In genomic region chr8:12399421-12400205, GRCm38 (mm10) we compare ENCODE assay signal across 15 mouse cellular contexts. TPM values are rescaled to one million over a fixed set of nuclear protein-coding genes. Genes with fewer than 3 reads are reported as not detected.
A peak's percentile ranks its signal among the peaks of the same experiment; 100 is the strongest.
DNase-seq lines count a peak whose midpoint lies in the region; ATAC-seq and TF ChIP-seq lines count a peak whose summit lies in the region.
"Had no signal": no experiment of that assay in that cellular context is flagged by ENCODE, and none has a peak within 500 bp of the region (broad histone marks: within the 10 kb centered on the region; RNA-seq: fewer than 3 reads in every experiment).

No protein-coding gene starts in this region.

- no peak for TF ChIP-seq POLR2A in brain, embryonic 14.5 days (IDR thresholded peaks at IDR 0.05; ENCODE audit: borderline replicate concordance, extremely low read depth, insufficient read depth, insufficient read length, poor library complexity, severe bottlenecking)
- TF ChIP-seq POLR2A in lung, adult 2 months (IDR thresholded peaks at IDR 0.05; ENCODE audit: borderline replicate concordance, extremely low read depth, low read depth, low read length), result no peak

- H3K4me2 ChIP-seq in embryonic facial prominence, embryonic 11.5 days (ENCODE audit: low read depth, low read length), result peak overlapping the region; percentile 1; the same call in 1 of the 2 replicates
- H3K4me2 ChIP-seq in hindbrain, embryonic 13.5 days, result peak overlapping the region; percentile 55
- H3K4me2 ChIP-seq in midbrain, postnatal 0 days (ENCODE audit: low read depth, low read length, poor library complexity, severe bottlenecking), result peak overlapping the region; percentile 38
- H3K4me2 ChIP-seq in lung, postnatal 0 days (replicated peaks; ENCODE audit: low read depth, low read length), result no peak overlapping the region

- peaks cover 67% of the 10 kb centered on the region for H3K27me3 ChIP-seq in embryonic facial prominence, embryonic 11.5 days (ENCODE audit: control insufficient read depth, insufficient read depth, low read length)
- H3K27me3 ChIP-seq in hindbrain, embryonic 13.5 days, result peaks cover 90% of the 10 kb centered on the region
- H3K27me3 ChIP-seq in midbrain, postnatal 0 days (ENCODE audit: insufficient read depth, low read length), result peaks cover 50% of the 10 kb centered on the region
- peaks cover 84% of the 10 kb centered on the region for H3K27me3 ChIP-seq in lung, postnatal 0 days (replicated peaks; ENCODE audit: insufficient read depth, low read length)

- TF ChIP-seq EP300 in lung, postnatal 0 days (IDR thresholded peaks at IDR 0.05), result no peak

- TF ChIP-seq CTCF in brain, embryonic 14.5 days (IDR thresholded peaks at IDR 0.05; ENCODE audit: borderline replicate concordance, extremely low read depth, insufficient read depth, insufficient read length), result no peak
- no peak for TF ChIP-seq CTCF in midbrain, postnatal 0 days (IDR thresholded peaks at IDR 0.05)
- no peak for TF ChIP-seq CTCF in lung, adult 2 months (IDR thresholded peaks at IDR 0.05; ENCODE audit: insufficient read depth, low read length)
- TF ChIP-seq CTCF in lung, postnatal 0 days (IDR thresholded peaks at IDR 0.05), result no peak

- peak overlapping the region; percentile 6; the same call in 1 of the 2 replicates for H3K4me3 ChIP-seq in embryonic facial prominence, embryonic 11.5 days (ENCODE audit: low read depth, low read length)
- peak overlapping the region; percentile 32 for H3K4me3 ChIP-seq in hindbrain, embryonic 13.5 days
- peak overlapping the region; percentile 20 for H3K4me3 ChIP-seq in midbrain, postnatal 0 days (ENCODE audit: low read depth, low read length)
- no peak overlapping the region for H3K4me3 ChIP-seq in lung, adult 2 months (replicated peaks; ENCODE audit: extremely low read depth, low read depth, low read length)
- no peak overlapping the region for H3K4me3 ChIP-seq in lung, postnatal 0 days (ENCODE audit: low read depth, low read length)
- H3K4me3 ChIP-seq: embryonic facial prominence, embryonic 12.5 days had no signal

- no peaks in the 10 kb centered on the region for H3K36me3 ChIP-seq in embryonic facial prominence, embryonic 11.5 days (replicated peaks; ENCODE audit: control insufficient read depth, insufficient read depth, low read depth, low read length)
- H3K36me3 ChIP-seq in hindbrain, embryonic 13.5 days, result no peaks in the 10 kb centered on the region
- no peaks in the 10 kb centered on the region for H3K36me3 ChIP-seq in midbrain, postnatal 0 days (ENCODE audit: insufficient read depth, low read length)
- H3K36me3 ChIP-seq in lung, postnatal 0 days (ENCODE audit: insufficient read depth, low read length), result no peaks in the 10 kb centered on the region
- H3K36me3 ChIP-seq: embryonic facial prominence, embryonic 12.5 days had no signal

- no peak for ATAC-seq in embryonic facial prominence, embryonic 11.5 days (replicated peaks; ENCODE audit: insufficient number of reproducible peaks, low FRiP score, low TSS enrichment, low read depth)
- no peak for ATAC-seq in hindbrain, embryonic 13.5 days (ENCODE audit: low FRiP score)
- ATAC-seq in midbrain, postnatal 0 days (ENCODE audit: low FRiP score), result no peak
- ATAC-seq in lung, postnatal 0 days, result no peak

- 0% methylated on average over 5 of the region's 5 CpGs for WGBS in embryonic facial prominence, embryonic 11.5 days
- WGBS in hindbrain, embryonic 13.5 days, result 8% methylated on average over 5 of the region's 5 CpGs
- WGBS in midbrain, postnatal 0 days, result 21% methylated on average over 5 of the region's 5 CpGs
- WGBS in lung, adult 2 months, result 3% methylated on average over 5 of the region's 5 CpGs
- 7% methylated on average over 5 of the region's 5 CpGs for whole genome bisulfite sequencing in lung, postnatal 0 days

- H3K9me3 ChIP-seq in embryonic facial prominence, embryonic 11.5 days (replicated peaks; ENCODE audit: control insufficient read depth, low read length), result no peaks in the 10 kb centered on the region
- no peaks in the 10 kb centered on the region for H3K9me3 ChIP-seq in hindbrain, embryonic 13.5 days
- no peaks in the 10 kb centered on the region for H3K9me3 ChIP-seq in midbrain, postnatal 0 days (ENCODE audit: low read length)
- no peaks in the 10 kb centered on the region for H3K9me3 ChIP-seq in lung, postnatal 0 days (ENCODE audit: low read length)
- H3K9me3 ChIP-seq: embryonic facial prominence, embryonic 12.5 days had no signal

- no peak overlapping the region for H3K27ac ChIP-seq in embryonic facial prominence, embryonic 11.5 days (replicated peaks; ENCODE audit: low read depth, low read length)
- peak overlapping the region; percentile 84 for H3K27ac ChIP-seq in hindbrain, embryonic 13.5 days
- H3K27ac ChIP-seq in midbrain, postnatal 0 days (ENCODE audit: low read depth, low read length), result no peak overlapping the region
- no peak overlapping the region for H3K27ac ChIP-seq in lung, postnatal 0 days (ENCODE audit: low read length)
- H3K27ac ChIP-seq: embryonic facial prominence, embryonic 12.5 days had no signal

- H3K4me1 ChIP-seq in embryonic facial prominence, embryonic 11.5 days (ENCODE audit: control insufficient read depth, insufficient read depth, low read length), result peaks cover 13% of the 10 kb centered on the region
- peaks cover 58% of the 10 kb centered on the region for H3K4me1 ChIP-seq in hindbrain, embryonic 13.5 days (replicated peaks)
- H3K4me1 ChIP-seq in midbrain, postnatal 0 days (ENCODE audit: insufficient read depth, low read length), result no peaks in the 10 kb centered on the region
- no peaks in the 10 kb centered on the region; the same call in 1 of the 2 replicates for H3K4me1 ChIP-seq in lung, adult 2 months (ENCODE audit: control insufficient read depth, insufficient read depth, low read length)
- no peaks in the 10 kb centered on the region for H3K4me1 ChIP-seq in lung, postnatal 0 days (ENCODE audit: insufficient read depth, low read depth, low read length)

- 0 out of 2 replicates have a peak overlapping the region, but pooled peaks have one; percentile 32 for H3K9ac ChIP-seq in embryonic facial prominence, embryonic 11.5 days (replicated peaks; ENCODE audit: low read length)
- peak overlapping the region; percentile 69 for H3K9ac ChIP-seq in hindbrain, embryonic 13.5 days
- H3K9ac ChIP-seq in midbrain, postnatal 0 days (replicated peaks; ENCODE audit: low read length, poor library complexity, severe bottlenecking), result 0 out of 2 replicates have a peak overlapping the region, but pooled peaks have one; percentile 8
- no peak overlapping the region for H3K9ac ChIP-seq in lung, postnatal 0 days (replicated peaks; ENCODE audit: low read depth)
- H3K9ac ChIP-seq: embryonic facial prominence, embryonic 12.5 days had no signal

- DNase-seq in brain, embryonic 14.5 days (ENCODE audit: low read depth), result peak; percentile 87
- peak; percentile 40 for DNase-seq in embryonic facial prominence, embryonic 11.5 days (ENCODE audit: low spot score)
- no peak for DNase-seq in midbrain, postnatal 0 days (ENCODE audit: low spot score)
- no peak for DNase-seq in lung, postnatal 10 days
- no peak for DNase-seq in lung, adult 2 months
- no peak for DNase-seq in lung, postnatal 0 days (ENCODE audit: low spot score)
- DNase-seq: heart, postnatal 36 days; kidney, adult 8-10 months; liver; lung, postnatal 36 days; right cerebral cortex, postnatal 14 days; thymus, postnatal 14 days had no signal

RNA-seq across cellular contexts. Expression of gene Sox1, which starts 4.5 kb away (rescaled TPM):
- polyA plus RNA-seq in brain, embryonic 14.5 days (2012; rRNA removed), result 23.5 and 30.1 TPM in 2 replicates
- polyA plus RNA-seq in embryonic facial prominence, embryonic 11.5 days (2014; fragmentation: Nextera tagmentation; extraction: Ambion mirVana), result 1.5 and 1.8 TPM in 2 replicates
- polyA plus RNA-seq in hindbrain, embryonic 13.5 days (2015; fragmentation: Nextera tagmentation; extraction: Ambion mirVana), result 2.0 and 2.4 TPM in 2 replicates
- total RNA-seq in midbrain, postnatal 0 days (2014; rRNA removed), result 16.8 and 17.7 TPM in 2 replicates
- 1.6 and 2.6 TPM in 2 replicates for polyA plus RNA-seq in midbrain, postnatal 0 days (2015; fragmentation: Nextera tagmentation; extraction: Ambion mirVana)
- polyA plus RNA-seq in lung, adult 2 months (2012; rRNA removed), result not detected in 2 replicates
- not detected in 2 replicates for polyA plus RNA-seq in lung, postnatal 0 days (2015; fragmentation: Nextera tagmentation; extraction: Ambion mirVana)
- total RNA-seq: heart, adult 8-10 months; heart, postnatal 36 days had no signal

Comparison
In these comparisons a context has a peak if more than half of its experiments do, and no peak if none do; other contexts are left out.
1. DNase-seq: peak in brain, embryonic 14.5 days (single experiment) and embryonic facial prominence, embryonic 11.5 days (single experiment); none in midbrain, postnatal 0 days (single experiment), lung, postnatal 10 days (single experiment), lung, adult 2 months (single experiment) and lung, postnatal 0 days (single experiment).
2. H3K4me3 ChIP-seq: peak in embryonic facial prominence, embryonic 11.5 days (single experiment), hindbrain, embryonic 13.5 days (single experiment) and midbrain, postnatal 0 days (single experiment); none in lung, adult 2 months (single experiment) and lung, postnatal 0 days (single experiment).